Mouse (Mus musculus) E14TG2a.4 (cell line): ENCODE measurements around the gene Pnrc1.

Source experiments
- H3K27me3 ChIP-seq: 2 replicates; pipeline ENCODE4 v1.6.1; 2014; ENCODE audit warnings: low read length, control low read depth; ENCODE audit not compliant: insufficient read depth
- H3K36me3 ChIP-seq: 2 replicates; pipeline ENCODE4 v1.6.1; 2014; ENCODE audit warnings: low read length, control low read depth; ENCODE audit not compliant: insufficient read depth
- H3K4me1 ChIP-seq: replicated peaks from 2 replicates; pipeline ENCODE4 v1.6.1; 2014; ENCODE audit warnings: low read depth, low read length, control low read depth
- H3K4me3 ChIP-seq: replicated peaks from 2 replicates; pipeline ENCODE4 v1.5.1; 2014; ENCODE audit warnings: mild to moderate bottlenecking, low read length
- H3K9me3 ChIP-seq: 2 replicates; pipeline ENCODE4 v1.6.1; 2014; ENCODE audit warnings: low read length, control low read depth
- CTCF ChIP-seq: conservative IDR thresholded peaks from 2 replicates; pipeline ENCODE4 v1.5.1; 2014; ENCODE audit warnings: low read length
- NANOG ChIP-seq: IDR thresholded peaks from 2 replicates; pipeline ENCODE4 v1.6.1; 2014; ENCODE audit warnings: borderline replicate concordance, low read length, mixed read lengths
- POU5F1 ChIP-seq: IDR thresholded peaks from 2 replicates; pipeline ENCODE4 v1.6.1; 2014; ENCODE audit warnings: low read length, borderline replicate concordance

The Pnrc1 gene

DNA sequence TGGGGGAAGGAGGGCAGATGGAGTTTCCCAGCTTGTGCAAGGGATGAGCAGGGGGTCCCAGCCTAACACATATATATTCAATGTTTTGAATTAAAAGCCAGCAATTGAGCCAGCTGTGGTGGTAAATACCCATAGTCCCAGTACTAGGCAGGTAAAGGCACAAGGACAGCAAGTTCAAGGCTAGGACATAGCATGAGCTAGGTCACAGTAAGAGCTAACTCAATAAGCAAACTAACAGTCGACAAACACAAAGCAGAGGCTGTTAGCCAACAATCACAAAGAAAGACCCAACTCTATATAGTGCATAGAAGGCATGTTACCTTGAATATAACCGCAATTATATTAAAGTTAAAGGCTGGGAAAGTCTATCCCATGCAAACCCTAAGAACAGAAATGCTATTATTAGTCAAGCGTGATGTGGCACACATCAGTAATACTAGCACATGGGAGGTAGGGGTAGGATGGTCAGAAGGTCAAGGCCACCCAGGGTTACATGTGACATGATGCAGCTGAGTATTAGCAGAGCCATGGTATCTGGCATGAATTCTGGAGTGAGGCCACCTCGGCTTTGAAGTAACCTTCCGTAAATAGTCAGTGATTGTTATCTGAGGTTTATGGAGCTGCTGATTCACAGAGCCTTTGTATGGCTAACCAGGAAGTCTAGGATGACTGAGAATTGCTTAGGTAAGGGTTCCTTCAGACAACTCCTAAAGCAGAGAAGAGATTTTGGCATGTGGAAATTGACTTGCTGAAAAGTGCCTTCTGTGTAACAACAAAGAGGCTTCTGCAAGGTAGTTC, 5.7 kb downstream of the Pnrc1 start:
- TF ChIP-seq CTCF (no peak), NANOG (no peak), POU5F1 (no peak)
- Histone ChIP-seq H3K4me1 (no peaks in the 10 kb centered on the region), H3K9me3 (no peaks in the 10 kb centered on the region), H3K36me3 (no peaks in the 10 kb centered on the region), H3K4me3 (no peak overlapping the region), H3K27me3 (no peaks in the 10 kb centered on the region)

DNA sequence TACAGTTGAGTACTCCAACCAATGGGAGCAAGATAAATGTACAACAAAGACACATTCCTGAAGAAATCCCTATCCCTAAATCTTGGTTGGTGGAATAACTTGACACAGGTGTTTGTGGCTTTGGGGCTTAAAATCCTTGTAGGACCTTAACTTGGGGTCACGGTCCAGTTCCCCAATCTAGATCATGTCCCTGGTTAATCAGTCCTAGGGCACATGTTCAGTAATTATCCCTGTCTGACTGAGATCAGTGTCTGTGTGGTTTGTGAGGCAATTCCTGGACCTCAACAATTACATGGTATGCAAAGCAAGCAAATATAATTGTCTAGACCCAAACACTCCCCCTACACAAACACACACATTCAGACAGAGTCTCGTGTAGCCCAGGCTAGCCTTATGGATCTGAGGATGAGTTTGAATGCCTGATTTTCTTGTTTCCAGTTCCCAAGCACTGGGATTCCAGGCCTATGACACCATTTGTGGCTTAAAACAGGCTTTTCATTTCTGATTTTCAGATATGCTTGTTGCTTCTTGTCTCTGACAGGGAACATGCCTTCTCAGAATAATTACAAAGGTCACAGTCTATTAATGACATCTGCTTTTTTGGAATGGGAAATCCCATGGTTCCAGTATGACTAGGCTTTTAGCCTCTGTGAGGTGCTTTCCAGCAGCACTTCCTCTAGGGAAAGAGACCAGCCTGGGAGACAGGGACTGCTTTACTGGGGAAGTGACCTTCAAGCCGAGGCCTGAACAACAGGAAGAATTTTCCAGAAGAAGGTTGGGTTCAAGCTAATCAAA, 7.9 kb downstream of the Pnrc1 start:
- Histone ChIP-seq H3K4me1 (no peaks in the 10 kb centered on the region), H3K4me3 (no peak overlapping the region), H3K27me3 (no peaks in the 10 kb centered on the region), H3K9me3 (peaks cover 3% of the 10 kb centered on the region; the same call in 1 of the 2 replicates), H3K36me3 (no peaks in the 10 kb centered on the region)
- TF ChIP-seq POU5F1 = no peak
- no peak for TF ChIP-seq NANOG
- no peak for TF ChIP-seq CTCF

DNA sequence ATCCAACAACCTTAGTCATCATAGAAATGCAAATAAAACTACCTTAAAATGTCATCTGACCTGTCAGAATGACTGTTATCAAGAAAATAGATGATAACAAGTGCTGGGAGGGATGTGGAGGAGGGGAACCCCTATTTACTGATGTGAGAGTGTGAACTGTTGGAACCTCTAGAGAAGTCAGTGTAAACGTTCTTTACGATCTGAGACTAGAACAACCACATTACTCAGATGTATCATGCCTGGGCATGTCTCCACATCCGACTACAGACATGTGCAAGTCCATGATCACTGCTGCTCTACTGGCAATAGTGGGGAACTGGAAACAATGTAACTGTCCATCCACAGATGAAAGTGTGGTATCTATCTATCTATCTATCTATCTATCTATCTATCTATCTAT, 16.5 kb downstream of the Pnrc1 start:
- Histone ChIP-seq H3K36me3 (0 out of 2 replicates have a peak, but pooled peaks cover 3% of the 10 kb centered on the region), H3K4me1 (peaks cover 12% of the 10 kb centered on the region)
- TF ChIP-seq NANOG (no peak), CTCF (no peak), POU5F1 (no peak)

DNA sequence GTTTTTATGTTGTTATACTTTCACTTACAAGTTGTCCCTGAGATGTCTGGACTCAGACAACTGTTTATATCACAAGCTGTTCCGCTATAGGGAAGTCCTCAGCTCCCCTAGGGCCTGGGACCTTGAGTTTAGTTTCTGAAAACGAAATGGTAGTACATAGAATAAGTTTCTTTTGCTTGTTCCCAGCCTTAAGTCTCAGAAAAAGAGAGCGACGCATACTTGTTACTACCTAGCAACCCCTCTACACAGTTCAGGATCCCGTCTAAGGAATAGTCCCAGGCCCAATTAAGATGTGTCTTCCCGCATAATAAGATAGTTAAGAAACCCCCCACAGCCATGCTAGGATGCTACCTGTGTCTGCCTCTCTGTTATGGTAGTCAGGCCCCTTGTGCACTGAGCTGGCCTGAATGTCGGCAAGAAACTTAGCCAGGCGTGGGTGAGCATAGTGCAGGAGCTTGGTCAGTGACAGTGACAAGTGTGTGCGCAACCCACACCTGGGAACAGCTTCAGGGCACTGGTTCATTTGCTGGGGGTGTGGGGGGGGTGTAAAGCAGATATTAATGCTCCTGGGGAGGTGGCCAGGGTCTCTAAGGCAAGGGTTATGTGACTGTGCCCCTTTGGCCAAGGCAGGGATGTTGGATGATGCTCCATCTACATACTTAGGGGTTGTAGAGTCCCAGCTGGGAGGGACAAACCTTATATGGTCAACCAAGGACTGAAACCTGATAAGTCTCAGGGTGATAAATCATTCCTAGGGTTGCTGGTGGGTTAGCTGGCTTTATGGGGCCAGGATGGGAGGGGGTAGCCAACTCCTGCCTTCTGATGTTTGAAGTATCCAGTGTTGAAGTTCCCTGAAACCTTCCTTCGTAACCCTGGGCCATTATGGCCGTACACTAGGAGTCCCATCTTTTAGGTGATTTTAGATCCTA, 19.3 kb downstream of the Pnrc1 start:
- H3K27me3 ChIP-seq = no peaks in the 10 kb centered on the region
- H3K4me1 ChIP-seq = peaks cover 16% of the 10 kb centered on the region
- H3K4me3 ChIP-seq = no peak overlapping the region
- 0 out of 2 replicates have a peak, but pooled peaks cover 3% of the 10 kb centered on the region for H3K36me3 ChIP-seq
- TF ChIP-seq NANOG (no peak), POU5F1 (no peak), CTCF (no peak)
- peaks cover 47% of the 10 kb centered on the region for H3K9me3 ChIP-seq

More for the DNA sequence above, 16.5 kb downstream of the Pnrc1 start:
- no peak overlapping the region for H3K4me3 ChIP-seq
- H3K27me3 ChIP-seq = no peaks in the 10 kb centered on the region
- peaks cover 47% of the 10 kb centered on the region for H3K9me3 ChIP-seq

DNA sequence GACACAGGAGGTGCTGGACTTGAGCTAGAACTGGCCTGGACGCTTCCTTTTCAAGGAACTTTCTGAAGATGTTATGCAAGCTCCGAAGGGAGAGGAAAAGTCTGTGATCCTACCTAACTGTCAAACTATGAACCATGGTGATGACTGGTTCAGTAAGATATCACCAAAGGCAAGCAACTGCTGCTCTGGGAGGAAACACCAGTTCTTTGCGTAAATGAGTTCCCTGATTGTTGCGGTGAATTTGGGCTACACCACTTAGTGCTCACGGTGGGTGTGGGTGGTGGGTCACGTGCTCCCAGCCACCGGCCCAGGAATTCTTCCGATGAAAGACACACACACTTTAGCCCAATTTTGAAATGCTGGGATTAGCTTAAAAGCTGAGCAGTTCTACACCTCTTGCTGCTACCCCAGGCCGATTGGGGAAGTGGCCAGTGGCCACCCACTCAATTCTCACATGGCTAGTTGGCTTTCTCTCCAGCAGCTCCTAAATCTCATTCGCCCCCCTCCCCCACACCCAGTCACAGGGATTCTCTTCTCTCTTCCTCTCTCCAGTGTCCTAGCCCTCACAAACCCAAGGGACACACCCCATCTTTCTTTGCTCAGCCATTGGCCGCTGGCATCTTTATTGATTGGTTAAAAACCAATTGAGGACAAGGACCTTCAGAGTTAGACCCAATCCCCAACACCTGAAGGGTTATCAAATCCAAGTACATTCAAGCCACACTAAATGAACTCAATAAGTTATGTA, 24.8 kb downstream of the Pnrc1 start:
- Histone ChIP-seq H3K4me1 (peaks cover 39% of the 10 kb centered on the region), H3K27me3 (no peaks in the 10 kb centered on the region), H3K9me3 (peaks cover 19% of the 10 kb centered on the region), H3K36me3 (no peaks in the 10 kb centered on the region), H3K4me3 (peak overlapping the region; percentile 54)
- TF ChIP-seq POU5F1 (no peak), NANOG (no peak), CTCF (no peak)

DNA sequence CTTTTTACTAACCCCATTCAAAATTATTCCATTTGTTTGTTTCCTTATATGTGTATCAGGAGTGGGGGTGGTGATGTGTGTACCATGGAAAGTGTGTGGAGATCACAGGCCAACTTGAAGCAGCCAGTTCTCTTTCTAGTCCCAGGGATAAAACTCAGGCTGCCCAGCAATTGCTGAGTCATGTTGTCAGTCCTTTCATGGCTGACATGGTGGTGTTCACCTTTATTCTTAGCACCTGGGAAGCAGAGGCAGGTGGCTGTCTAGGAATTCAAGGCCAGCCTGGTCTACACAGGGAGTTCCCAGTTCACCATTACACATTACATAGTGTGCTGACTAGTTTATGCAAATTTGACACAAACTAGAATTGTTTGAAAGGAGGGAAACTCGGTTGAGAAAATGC, 27.1 kb downstream of the Pnrc1 start:
- peaks cover 40% of the 10 kb centered on the region for H3K4me1 ChIP-seq

DNA sequence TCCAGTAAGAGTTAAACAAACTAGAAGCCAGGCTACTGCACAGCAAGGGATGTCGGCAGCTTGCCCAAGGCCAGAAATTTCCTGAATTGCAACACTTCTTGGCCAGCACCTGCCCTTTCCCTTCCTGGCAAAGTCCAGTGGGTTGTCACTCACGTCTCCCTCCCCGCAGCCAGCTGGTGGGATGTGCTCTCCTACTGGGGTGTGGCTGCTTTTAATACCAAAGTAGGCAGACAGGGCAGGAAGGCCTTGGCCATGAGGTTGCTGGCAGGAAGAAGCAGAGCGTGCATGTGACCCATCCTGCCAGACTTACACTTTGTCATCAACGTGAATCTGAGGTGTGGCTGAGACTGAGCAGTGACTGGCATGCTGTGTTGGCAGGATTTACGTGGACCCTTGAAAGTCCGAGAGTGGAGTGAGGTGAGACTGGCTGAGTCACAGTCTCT, 28.6 kb downstream of the Pnrc1 start:
- TF ChIP-seq NANOG (no peak), POU5F1 (no peak), CTCF (no peak)
- no peaks in the 10 kb centered on the region for H3K36me3 ChIP-seq

More for the DNA sequence above, 27.1 kb downstream of the Pnrc1 start:
- no peak overlapping the region for H3K4me3 ChIP-seq
- H3K36me3 ChIP-seq = no peaks in the 10 kb centered on the region
- H3K9me3 ChIP-seq = peaks cover under 1% of the 10 kb centered on the region; the same call in 1 of the 2 replicates
- H3K27me3 ChIP-seq = no peaks in the 10 kb centered on the region
- no peak for TF ChIP-seq NANOG
- TF ChIP-seq POU5F1 = no peak
- no peak for TF ChIP-seq CTCF

More for the DNA sequence above, 28.6 kb downstream of the Pnrc1 start:
- Histone ChIP-seq H3K4me3 (no peak overlapping the region), H3K9me3 (no peaks in the 10 kb centered on the region), H3K4me1 (peaks cover 48% of the 10 kb centered on the region), H3K27me3 (no peaks in the 10 kb centered on the region)
